Mouse (Mus musculus) left cerebral cortex, postnatal 14 days (tissue): ENCODE data around the gene Ergic1. TPM values are rescaled to one million over a fixed set of nuclear protein-coding genes. Genes with fewer than 3 reads are reported as not detected.

ENCODE experiments used
- DNase-seq, 2 experiments: peaks; one replicate each; pipeline ENCODE4 v3.0.0; 2021 to 2022; ENCODE audit warnings: low spot score in 2 of 2, mixed read lengths in 1 of 2
- intact Hi-C: fragments of 180-260 bp; cut with DNase I; formaldehyde crosslinking; loops from one replicate; pipeline ENCODE4 v1.15.1; 2025
- total RNA-seq, 2 experiments: library from RNA; stranded (reverse); gene quantifications; 2 replicates each; pipeline ENCODE4 v1.2.3; 2021

The Ergic1 gene
- total RNA-seq, 2 experiments from 2014 or later = 180 to 195 TPM

GRCm38 (mm10) chr17:26614708-26615486 lies 53.6 kb downstream of the Ergic1 start:
- intact Hi-C loops = no loop called here
- no peak for DNase-seq

DNA sequence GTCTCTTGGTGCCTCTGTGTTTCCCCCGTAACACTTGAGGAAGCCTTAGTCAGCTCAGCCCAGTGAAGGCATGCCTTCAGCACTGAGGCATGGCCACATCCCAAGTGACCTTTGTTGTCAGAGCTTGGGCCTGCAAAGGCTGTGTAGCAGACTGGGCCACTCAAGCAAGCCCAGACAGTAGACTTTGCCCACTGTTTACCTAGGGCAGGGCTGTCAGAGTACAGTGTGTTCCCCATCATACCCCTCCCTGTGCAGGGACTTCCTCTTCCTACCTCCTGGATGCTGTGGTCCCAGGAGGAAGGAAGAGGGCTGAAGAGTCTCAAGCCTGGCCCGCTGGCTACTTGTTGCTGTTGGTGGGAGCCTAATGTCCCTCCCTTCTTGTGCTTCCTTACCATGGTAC lies 55.4 kb downstream of the Ergic1 start:
- no peak for DNase-seq
- intact Hi-C loops = no loop called here

DNA sequence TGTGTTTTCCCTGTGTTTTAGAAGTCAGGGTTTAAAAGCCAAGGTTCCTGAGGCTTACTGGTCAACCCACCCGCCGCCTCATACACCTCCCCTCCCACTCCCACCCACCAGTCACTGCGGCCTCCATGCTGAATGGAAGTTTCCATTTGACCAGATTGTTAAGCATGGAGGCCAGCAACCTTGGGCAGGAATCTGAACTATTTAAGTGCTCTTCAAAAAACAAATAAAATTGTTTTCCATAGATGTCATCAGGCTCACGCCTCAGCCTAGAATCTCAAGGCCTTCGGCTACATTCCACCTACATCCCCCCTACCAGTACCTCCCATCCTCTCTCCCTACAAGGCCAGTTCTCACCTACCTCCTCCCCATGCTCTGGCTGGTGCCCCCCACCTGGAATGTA lies 57.2 kb downstream of the Ergic1 start:
- DNase-seq = no peak
- intact Hi-C loops = no loop called here

DNA sequence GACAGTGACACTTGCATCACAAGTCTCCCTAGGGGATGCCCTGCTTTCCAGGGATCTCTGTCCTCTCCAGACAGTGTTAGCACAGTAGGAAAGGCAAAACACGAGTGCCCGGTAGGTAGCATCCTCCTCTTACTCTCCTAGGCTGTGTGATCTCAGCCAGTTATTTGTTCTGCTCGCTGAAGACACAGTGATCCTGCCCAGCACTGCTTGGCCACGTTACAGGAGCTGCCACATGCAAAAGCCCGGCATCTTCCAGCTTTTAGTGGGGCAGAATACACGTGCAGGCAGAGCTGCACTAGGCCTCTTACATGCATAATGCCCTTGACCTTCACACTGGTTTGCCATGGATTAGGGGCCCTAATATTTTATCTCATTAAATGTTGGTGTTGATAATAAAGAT lies 58.3 kb downstream of the Ergic1 start:
- DNase-seq = no peak
- intact Hi-C loops = no loop called here

DNA sequence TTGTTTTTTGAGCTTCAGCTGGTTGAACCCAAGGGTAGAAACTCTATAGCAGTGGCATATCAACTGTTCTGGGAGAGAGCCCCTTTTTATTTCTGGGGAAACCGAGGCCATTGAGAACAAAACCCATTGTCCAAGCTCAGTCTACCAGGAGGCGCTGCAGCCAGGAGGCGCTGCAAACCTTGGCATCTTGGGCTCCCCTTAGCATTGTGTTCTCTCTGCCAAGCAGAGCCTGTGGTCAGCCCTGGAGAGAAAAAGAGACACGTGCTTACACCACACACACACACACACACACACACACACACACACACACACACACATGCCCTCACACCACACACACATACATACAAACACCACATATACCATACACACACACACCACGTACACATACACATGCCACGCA lies 59.0 kb downstream of the Ergic1 start:
- intact Hi-C loops = no loop called here

GRCm38 (mm10) chr17:26620786-26621766 lies 59.8 kb downstream of the Ergic1 start:
- DNase-seq = peak in 1 of 2 experiments; percentile 54
- intact Hi-C loops = no loop called here

More for the DNA sequence above, 59.0 kb downstream of the Ergic1 start:
- DNase-seq = no peak

DNA sequence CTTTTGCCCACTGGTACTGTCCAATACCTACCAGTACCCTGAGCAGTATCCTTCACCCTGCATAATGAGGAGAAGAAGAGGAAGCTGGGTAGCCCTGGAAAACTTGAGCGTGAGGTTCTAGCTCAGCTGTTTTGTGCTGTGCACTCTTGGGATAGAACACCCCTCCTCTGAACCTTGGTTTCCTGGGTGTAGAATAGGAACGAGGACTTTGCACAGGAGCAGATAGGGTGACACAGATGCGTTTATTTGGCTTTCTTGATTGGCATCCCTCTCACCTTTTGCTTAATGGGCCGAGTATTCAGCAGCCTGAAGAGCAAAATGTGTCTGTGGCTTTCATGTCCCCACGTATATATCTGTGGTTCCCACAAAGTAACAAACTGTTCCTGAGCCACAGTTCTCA lies 60.6 kb downstream of the Ergic1 start:
- DNase-seq = no peak
- intact Hi-C loops = no loop called here

DNA sequence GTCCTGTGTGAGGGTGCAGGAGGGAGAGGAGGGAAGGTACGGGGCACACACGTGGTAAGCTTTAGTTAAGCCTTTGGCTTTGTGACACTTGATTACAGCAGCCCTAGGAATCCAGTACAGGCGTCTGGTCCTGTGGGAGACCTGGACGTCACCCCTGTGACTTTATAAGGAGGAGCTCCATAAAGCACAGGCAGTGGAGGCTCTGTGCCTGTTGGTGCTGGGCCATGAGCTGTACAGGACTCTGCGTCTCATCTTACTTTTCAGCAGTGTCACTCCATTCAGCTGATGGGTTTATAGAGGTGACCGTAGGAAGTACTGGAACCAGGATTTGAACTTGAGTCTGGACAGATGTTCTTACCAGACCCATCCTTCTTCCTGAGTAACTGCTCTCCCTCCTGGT lies 62.7 kb downstream of the Ergic1 start:
- intact Hi-C loops = no loop called here
- no peak for DNase-seq

GRCm38 (mm10) chr17:26624999-26625398 lies 63.7 kb downstream of the Ergic1 start:
- intact Hi-C loops = no loop called here
- no peak for DNase-seq

GRCm38 (mm10) chr17:26625521-26626010 lies 64.3 kb downstream of the Ergic1 start:
- DNase-seq = no peak
- intact Hi-C loops = no loop called here

DNA sequence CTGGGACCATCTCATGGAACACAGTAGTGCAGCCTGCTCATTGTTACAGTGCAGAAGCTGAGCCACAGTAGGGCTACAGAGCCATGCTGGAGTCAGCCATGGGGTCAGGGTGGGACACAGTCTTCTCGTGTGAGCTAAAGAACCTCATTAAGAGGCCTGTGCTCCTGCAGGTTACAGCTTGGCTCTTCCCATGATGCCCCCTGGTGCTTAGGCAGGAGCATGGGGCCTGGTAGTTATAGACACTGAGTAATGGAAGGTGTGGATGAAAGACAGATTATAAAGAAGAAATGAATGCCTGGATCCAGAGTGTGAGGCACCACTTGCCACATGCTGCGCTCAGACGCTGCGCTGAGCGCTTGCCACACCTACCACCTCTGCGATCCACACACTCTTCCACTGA lies 67.2 kb downstream of the Ergic1 start:
- intact Hi-C loops = no loop called here
- no peak for DNase-seq

DNA sequence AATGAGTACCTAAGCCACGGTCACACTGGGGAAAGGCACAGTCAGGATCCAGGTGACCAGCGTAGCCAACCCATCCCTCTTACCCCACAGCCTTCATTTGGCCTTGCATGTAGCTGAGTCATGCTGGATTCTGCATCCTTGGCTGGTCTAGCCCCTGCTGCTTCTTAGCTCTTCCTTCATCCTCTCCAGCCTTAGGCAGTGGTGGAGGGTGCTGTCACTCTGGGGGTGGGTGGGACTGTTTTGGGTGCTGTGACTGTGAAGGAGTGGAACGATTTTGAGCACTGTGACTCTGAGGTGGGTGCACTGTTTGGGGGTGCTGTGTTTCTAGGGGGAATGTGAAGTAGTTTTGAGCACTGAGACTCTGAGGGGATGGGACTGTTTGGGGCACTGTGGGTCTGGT lies 67.6 kb downstream of the Ergic1 start:
- intact Hi-C loops = no loop called here
- DNase-seq = no peak

DNA sequence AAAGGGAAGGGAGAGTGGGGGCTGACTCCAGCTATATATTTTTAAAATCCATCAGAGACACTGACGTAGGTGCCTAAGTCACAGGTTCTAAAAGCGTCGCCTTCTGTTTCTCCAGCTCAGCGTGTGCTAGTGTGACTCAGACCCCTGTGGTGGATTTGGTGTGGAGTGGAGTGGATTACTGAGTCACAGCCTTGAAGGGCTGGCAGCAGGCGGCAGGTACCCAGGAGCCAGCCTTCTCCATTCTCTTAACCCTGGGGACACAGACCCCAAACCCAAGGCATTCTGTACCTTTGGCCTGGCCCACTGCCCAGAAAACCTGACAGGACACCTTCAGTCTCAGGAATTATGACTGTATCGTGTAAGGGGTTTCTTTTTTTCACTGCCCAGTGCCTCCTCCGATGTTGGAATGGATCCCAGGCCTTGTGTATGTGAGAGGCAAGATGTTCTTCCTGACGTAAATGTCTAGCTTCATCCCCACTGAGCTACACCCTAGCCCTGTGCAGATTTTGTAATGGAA lies 70.6 kb downstream of the Ergic1 start:
- intact Hi-C loops = loop anchor here (5.0 kb wide), 1 partner anchor 70 kb away; the partner anchor contains the start of genes Dusp1 and Ergic1
- DNase-seq = peak; percentile 66 to 85

GRCm38 (mm10) chr17:26633186-26633585 lies 71.9 kb downstream of the Ergic1 start:
- intact Hi-C loops = loop anchor here (5.0 kb wide), 1 partner anchor 71 kb away; the partner anchor contains the start of genes Dusp1 and Ergic1
- no peak for DNase-seq

GRCm38 (mm10) chr17:26633926-26634325 lies 72.6 kb downstream of the Ergic1 start:
- intact Hi-C loops = loop anchor here (5.0 kb wide), 1 partner anchor 72 kb away; the partner anchor contains the start of genes Dusp1 and Ergic1
- no peak for DNase-seq

DNA sequence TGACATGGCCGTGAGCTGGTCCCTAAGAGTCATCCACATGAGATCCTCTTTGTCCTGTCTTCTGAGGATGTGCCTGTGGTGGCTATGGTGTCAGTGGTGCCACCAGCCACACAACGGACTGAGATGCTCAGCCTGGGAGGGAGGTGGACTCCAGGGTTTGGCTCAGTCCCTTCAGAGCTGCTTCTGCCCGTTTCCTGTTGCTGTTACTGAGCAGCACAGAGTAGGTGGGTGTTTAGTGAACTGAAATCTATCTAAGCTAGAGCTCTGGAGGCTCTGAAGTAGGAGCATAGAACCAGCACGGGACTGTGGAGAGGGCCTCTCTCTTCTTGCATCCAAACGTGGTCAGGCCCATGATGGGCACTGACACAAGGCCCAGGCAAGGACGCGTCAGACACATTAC lies 73.2 kb downstream of the Ergic1 start:
- DNase-seq = peak; percentile 42 to 62
- intact Hi-C loops = loop anchor here (5.0 kb wide), 1 partner anchor 72 kb away; the partner anchor contains the start of genes Dusp1 and Ergic1

GRCm38 (mm10) chr17:26635951-26636350 lies 74.7 kb downstream of the Ergic1 start:
- intact Hi-C loops = no loop called here
- no peak for DNase-seq

- intact Hi-C loops = loop anchor here (1.0 to 2.0 kb wide), 2 partner anchors 129 to 172 kb away; no protein-coding TSS in a partner anchor
- DNase-seq = no peak
These were observed 76.6 kb downstream of the Ergic1 start for GRCm38 (mm10) chr17:26637851-26638250.

- intact Hi-C loops = loop anchor here (1.0 to 2.0 kb wide), 2 partner anchors 130 to 172 kb away; no protein-coding TSS in a partner anchor
These were observed 77.4 kb downstream of the Ergic1 start for GRCm38 (mm10) chr17:26638655-26639054.

More at GRCm38 (mm10) chr17:26638655-26639054, 77.4 kb downstream of the Ergic1 start:
- DNase-seq = peak; percentile 61 to 77
